Mouse (Mus musculus) neural tube, embryonic 15.5 days (tissue): ENCODE data around the gene Stfa1. TPM values are rescaled to one million over a fixed set of nuclear protein-coding genes. Genes with fewer than 3 reads are reported as not detected.
"Not testable (repeated sequence)": the region's sequence is repeated elsewhere in the genome, so short reads cannot be mapped to it uniquely, and the experiment has no call there.

Source experiments
- ATAC-seq: fragments of 200-750 bp; cut with Nextera tagmentation; 2 replicates; pipeline ENCODE4 v1.8.0; 2017; ENCODE audit warnings: mild to moderate bottlenecking, moderate TSS enrichment, moderate library complexity; ENCODE audit not compliant: low FRiP score
- H3K27ac ChIP-seq: fragments of 300-500 bp; sonication (generic); replicated peaks from 2 replicates; pipeline ENCODE4 v1.5.1; 2015; ENCODE audit warnings: mild to moderate bottlenecking, inconsistent platforms
- H3K27me3 ChIP-seq: fragments of 300-500 bp; sonication (generic); replicated peaks from 2 replicates; pipeline ENCODE4 v1.6.1; 2015; ENCODE audit warnings: inconsistent platforms
- H3K36me3 ChIP-seq: fragments of 300-500 bp; sonication (generic); 2 replicates; pipeline ENCODE4 v1.6.1; 2015; ENCODE audit warnings: inconsistent platforms
- H3K4me1 ChIP-seq: fragments of 300-500 bp; sonication (generic); 2 replicates; pipeline ENCODE4 v1.6.1; 2015; ENCODE audit warnings: inconsistent platforms
- H3K4me2 ChIP-seq: fragments of 300-500 bp; sonication (generic); 2 replicates; pipeline ENCODE4 v1.6.1; 2015; ENCODE audit warnings: inconsistent platforms, mild to moderate bottlenecking, moderate library complexity
- H3K4me3 ChIP-seq: fragments of 300-500 bp; sonication (generic); replicated peaks from 2 replicates; pipeline ENCODE4 v1.5.1; 2015; ENCODE audit warnings: mild to moderate bottlenecking, inconsistent platforms
- H3K9ac ChIP-seq: fragments of 300-500 bp; sonication (generic); replicated peaks from 2 replicates; pipeline ENCODE4 v1.6.1; 2015; ENCODE audit warnings: mild to moderate bottlenecking, inconsistent platforms
- H3K9me3 ChIP-seq: fragments of 300-500 bp; sonication (generic); replicated peaks from 2 replicates; pipeline ENCODE4 v1.6.1; 2016; ENCODE audit warnings: inconsistent platforms
- WGBS: fragments of 180-500 bp; shearing (Covaris S2); methylation state at CpG from one replicate; pipeline ENCODE4 v1.1.7; 2015; ENCODE audit warnings: mixed read lengths; 5-methylcytosine and 5-hydroxymethylcytosine counted together
- polyA plus RNA-seq: library from polyadenylated mRNA; unstranded; fragments of >200 nt; fragmentation: Nextera tagmentation; extraction: Ambion mirVana; gene quantifications from 2 replicates; pipeline ENCODE4 v1.2.1, GENCODE M21; 2015

Stfa1 gene
- polyA plus RNA-seq: 1.4 and 3.5 TPM in 2 replicates

- H3K27ac ChIP-seq, H3K4me2 ChIP-seq, H3K9ac ChIP-seq, H3K9me3 ChIP-seq, H3K4me1 ChIP-seq, H3K4me3 ChIP-seq, H3K27me3 ChIP-seq, ATAC-seq, H3K36me3 ChIP-seq: not testable (repeated sequence)
- 91% methylated on average over 4 of the region's 4 CpGs for WGBS
Measured at GRCm38 (mm10) chr16:36276796-36277195, at the start of gene Stfa1. TSS of gene Stfa1 (plus strand) at chr16:36276951.

GRCm38 (mm10) chr16:36260585-36260984 lies 16.2 kb upstream of the Stfa1 start:
- H3K9me3 ChIP-seq, H3K9ac ChIP-seq, H3K4me2 ChIP-seq, H3K4me3 ChIP-seq, H3K36me3 ChIP-seq, H3K4me1 ChIP-seq, H3K27ac ChIP-seq, ATAC-seq, H3K27me3 ChIP-seq: not testable (repeated sequence)

GRCm38 (mm10) chr16:36289140-36289539 lies 12.4 kb downstream of the Stfa1 start:
- H3K27ac ChIP-seq: no peak overlapping the region
- no peak overlapping the region for H3K4me2 ChIP-seq
- H3K4me3 ChIP-seq: no peak overlapping the region
- no peak for ATAC-seq
- no peaks in the 10 kb centered on the region for H3K9me3 ChIP-seq
- no peaks in the 10 kb centered on the region for H3K4me1 ChIP-seq
- no peaks in the 10 kb centered on the region for H3K27me3 ChIP-seq
- H3K9ac ChIP-seq: no peak overlapping the region
- no peaks in the 10 kb centered on the region for H3K36me3 ChIP-seq
- 89% methylated on average over 4 of the region's 4 CpGs for WGBS

GRCm38 (mm10) chr16:36307631-36308030 lies 30.9 kb downstream of the Stfa1 start:
- WGBS: 86% methylated on average over 4 of the region's 4 CpGs
- Histone ChIP-seq H3K27me3 (no peaks in the 10 kb centered on the region), H3K9me3 (no peaks in the 10 kb centered on the region)

GRCm38 (mm10) chr16:36316111-36316510 lies 39.4 kb downstream of the Stfa1 start:
- WGBS: 79% methylated on average over 6 of the region's 6 CpGs
- not testable (repeated sequence) for H3K4me2 ChIP-seq, H3K9ac ChIP-seq, H3K27me3 ChIP-seq, H3K4me1 ChIP-seq, ATAC-seq, H3K27ac ChIP-seq, H3K9me3 ChIP-seq, H3K4me3 ChIP-seq, H3K36me3 ChIP-seq

More at GRCm38 (mm10) chr16:36307631-36308030, 30.9 kb downstream of the Stfa1 start:
- Histone ChIP-seq H3K4me2 (no peak overlapping the region), H3K36me3 (no peaks in the 10 kb centered on the region), H3K4me3 (no peak overlapping the region), H3K9ac (no peak overlapping the region), H3K4me1 (no peaks in the 10 kb centered on the region), H3K27ac (no peak overlapping the region)
- no peak for ATAC-seq

- Histone ChIP-seq H3K27ac (no peak overlapping the region), H3K4me3 (no peak overlapping the region), H3K9ac (no peak overlapping the region), H3K4me2 (no peak overlapping the region), H3K27me3 (no peaks in the 10 kb centered on the region), H3K36me3 (no peaks in the 10 kb centered on the region), H3K4me1 (no peaks in the 10 kb centered on the region), H3K9me3 (no peaks in the 10 kb centered on the region)
- ATAC-seq: no peak
Measured at GRCm38 (mm10) chr16:36319286-36319685, 42.5 kb downstream of the Stfa1 start.

- Histone ChIP-seq H3K4me2 (no peak within 1 kb of the TSS), H3K27ac (no peak within 1 kb of the TSS), H3K9ac (no peak within 1 kb of the TSS), H3K9me3 (no peaks in the 10 kb centered on the region), H3K36me3 (no peaks in the 10 kb centered on the region), H3K4me1 (no peaks in the 10 kb centered on the region), H3K27me3 (no peaks in the 10 kb centered on the region), H3K4me3 (no peak within 1 kb of the TSS)
- ATAC-seq: no peak
- WGBS: 79% methylated on average over 3 of the region's 3 CpGs
Measured at GRCm38 (mm10) chr16:36334232-36334631, 57.5 kb downstream of the Stfa1 start, which contains the start of gene BC117090. TSS of gene BC117090 (minus strand) at chr16:36334332.

Other genes starting within 250 kb of the Stfa1 start
- gene Wdr5b, start 235.8 kb upstream of the Stfa1 start, polyA plus RNA-seq: 12.0 and 12.4 TPM in 2 replicates
- 146 and 193 TPM in 2 replicates for gene Fam162a, start 205.4 kb upstream of the Stfa1 start, polyA plus RNA-seq
- 33.0 and 39.3 TPM in 2 replicates for gene Ccdc58, start 205.3 kb upstream of the Stfa1 start, polyA plus RNA-seq
- gene Csta1, start 145.7 kb upstream of the Stfa1 start, polyA plus RNA-seq: not detected in 2 replicates
- 0.72 and 1.0 TPM in 2 replicates for gene Stfa2l1, start 120.1 kb upstream of the Stfa1 start, polyA plus RNA-seq
- 0.44 and 1.8 TPM in 2 replicates for gene Gm5483, start 92.7 kb upstream of the Stfa1 start, polyA plus RNA-seq
- gene Gm5416, start 66.5 kb upstream of the Stfa1 start, polyA plus RNA-seq: not detected in 2 replicates
- gene 2010005H15Rik, start 55.5 kb upstream of the Stfa1 start, polyA plus RNA-seq: not detected in 2 replicates
- gene BC117090, start 57.4 kb downstream of the Stfa1 start, polyA plus RNA-seq: 0.57 TPM in 1 of 2 replicates, not detected in the other
- 2.4 and 3.0 TPM in 2 replicates for gene BC100530, start 90.8 kb downstream of the Stfa1 start, polyA plus RNA-seq
- not detected in 2 replicates for gene Stfa2, start 131.5 kb downstream of the Stfa1 start, polyA plus RNA-seq
- gene Stfa3, start 178.4 kb downstream of the Stfa1 start, polyA plus RNA-seq: 0.88 TPM in 1 of 2 replicates, not detected in the other